Mouse (Mus musculus) liver, embryonic 13.5 days (tissue): ENCODE results near the gene Sept8. TPM values are rescaled to one million over a fixed set of nuclear protein-coding genes. Genes with fewer than 3 reads are reported as not detected.

Source experiments
- ATAC-seq: fragments of 200-750 bp; cut with Nextera tagmentation; 2 replicates; pipeline ENCODE4 v1.8.0; 2017; ENCODE audit warnings: low read depth, mild to moderate bottlenecking, moderate number of reproducible peaks, moderate library complexity
- DNase-seq: peaks from one replicate; pipeline ENCODE4 v3.0.0; 2022
- H3K27ac ChIP-seq: fragments of 300-500 bp; sonication (generic); 2 replicates; pipeline ENCODE4 v1.5.1; 2015; ENCODE audit warnings: moderate library complexity, mild to moderate bottlenecking, inconsistent platforms
- H3K27me3 ChIP-seq: fragments of 300-500 bp; sonication (generic); 2 replicates; pipeline ENCODE4 v1.6.1; 2015; ENCODE audit warnings: mild to moderate bottlenecking, inconsistent platforms
- H3K36me3 ChIP-seq: fragments of 300-500 bp; sonication (generic); 2 replicates; pipeline ENCODE4 v1.6.1; 2015; ENCODE audit warnings: mild to moderate bottlenecking, inconsistent platforms
- H3K4me1 ChIP-seq: fragments of 300-500 bp; sonication (generic); replicated peaks from 2 replicates; pipeline ENCODE4 v1.6.1; 2015; ENCODE audit warnings: inconsistent platforms
- H3K4me2 ChIP-seq: fragments of 300-500 bp; sonication (generic); 2 replicates; pipeline ENCODE4 v1.6.1; 2015; ENCODE audit warnings: inconsistent platforms, mild to moderate bottlenecking, moderate library complexity
- H3K4me3 ChIP-seq: fragments of 300-500 bp; sonication (generic); replicated peaks from 2 replicates; pipeline ENCODE4 v1.5.1; 2015; ENCODE audit warnings: mild to moderate bottlenecking, inconsistent platforms
- H3K9ac ChIP-seq: fragments of 300-500 bp; sonication (generic); 2 replicates; pipeline ENCODE4 v1.6.1; 2015; ENCODE audit warnings: mild to moderate bottlenecking, inconsistent platforms
- H3K9me3 ChIP-seq: fragments of 300-500 bp; sonication (generic); replicated peaks from 2 replicates; pipeline ENCODE4 v1.6.1; 2016; ENCODE audit warnings: inconsistent platforms
- WGBS: fragments of 180-500 bp; shearing (Covaris S2); methylation state at CpG from one replicate; pipeline ENCODE4 v1.1.7; 2015; ENCODE audit not compliant: insufficient replicate concordance; 5-methylcytosine and 5-hydroxymethylcytosine counted together
- polyA plus RNA-seq: library from polyadenylated mRNA; unstranded; fragments of >200 nt; fragmentation: Nextera tagmentation; extraction: Ambion mirVana; gene quantifications from 2 replicates; pipeline ENCODE4 v1.2.1, GENCODE M21; 2015

Gene Sept8
- polyA plus RNA-seq, 1 experiment from 2014 or later: 21.9 TPM

DNA sequence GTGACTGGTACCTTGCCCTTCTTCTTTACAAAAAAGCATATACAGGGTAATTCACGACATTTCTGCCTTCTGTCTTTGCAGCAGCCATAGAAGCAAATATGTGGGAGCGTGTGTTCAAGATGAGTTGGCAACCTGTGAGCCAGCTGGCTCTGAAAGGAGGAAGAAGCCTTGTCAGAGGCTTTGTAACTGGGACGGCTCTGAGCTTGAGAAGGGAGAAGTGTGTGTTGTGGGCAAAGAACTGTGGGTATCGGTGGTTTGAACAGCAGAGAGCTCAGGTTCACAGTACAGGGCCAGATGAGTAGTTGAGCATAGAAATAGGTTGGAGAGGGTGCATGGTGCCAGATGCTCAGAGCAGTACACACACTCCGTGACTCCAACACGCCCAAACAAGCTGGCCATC, 22.1 kb upstream of the Sept8 start:
- no peaks in the 10 kb centered on the region for H3K36me3 ChIP-seq
- DNase-seq (no peak), ATAC-seq (no peak)
- no peaks in the 10 kb centered on the region for H3K9me3 ChIP-seq
- H3K9ac ChIP-seq: no peak overlapping the region
- H3K4me2 ChIP-seq: no peak overlapping the region
- peaks cover 10% of the 10 kb centered on the region for H3K4me1 ChIP-seq
- peaks cover 34% of the 10 kb centered on the region for H3K27me3 ChIP-seq
- H3K4me3 ChIP-seq: no peak overlapping the region
- H3K27ac ChIP-seq: no peak overlapping the region
- 36% methylated on average over 6 of the region's 6 CpGs for WGBS

DNA sequence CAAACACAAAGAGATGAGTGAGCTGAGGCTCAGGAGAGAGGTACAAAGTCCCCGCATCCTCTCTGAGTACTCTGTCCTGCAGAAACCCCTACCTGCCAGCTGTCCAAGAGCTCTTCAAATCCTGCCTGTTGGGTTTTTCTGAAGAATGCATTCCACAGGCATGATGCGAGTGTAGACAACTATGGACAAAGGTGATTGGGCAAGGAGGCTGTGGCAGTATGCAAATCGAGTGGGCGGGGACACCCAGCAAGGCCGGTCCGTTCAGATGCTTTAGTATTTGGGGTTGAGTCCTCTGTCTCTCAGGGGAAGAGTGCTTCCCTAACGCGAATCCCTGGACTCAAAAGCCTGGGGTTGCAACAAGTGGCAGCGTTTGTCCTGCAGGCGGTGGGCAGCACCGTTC, 18.5 kb upstream of the Sept8 start:
- H3K4me3 ChIP-seq: no peak overlapping the region
- DNase-seq (no peak), ATAC-seq (peak; percentile 63; the same call in 1 of the 2 replicates)
- peaks cover 14% of the 10 kb centered on the region for H3K4me1 ChIP-seq
- H3K9me3 ChIP-seq: no peaks in the 10 kb centered on the region
- H3K4me2 ChIP-seq: 0 out of 2 replicates have a peak overlapping the region, but pooled peaks have one; percentile 21
- no peak overlapping the region for H3K27ac ChIP-seq
- no peak overlapping the region for H3K9ac ChIP-seq
- 11% methylated on average over 11 of the region's 11 CpGs for WGBS
- H3K27me3 ChIP-seq: peaks cover 34% of the 10 kb centered on the region
- H3K36me3 ChIP-seq: no peaks in the 10 kb centered on the region

DNA sequence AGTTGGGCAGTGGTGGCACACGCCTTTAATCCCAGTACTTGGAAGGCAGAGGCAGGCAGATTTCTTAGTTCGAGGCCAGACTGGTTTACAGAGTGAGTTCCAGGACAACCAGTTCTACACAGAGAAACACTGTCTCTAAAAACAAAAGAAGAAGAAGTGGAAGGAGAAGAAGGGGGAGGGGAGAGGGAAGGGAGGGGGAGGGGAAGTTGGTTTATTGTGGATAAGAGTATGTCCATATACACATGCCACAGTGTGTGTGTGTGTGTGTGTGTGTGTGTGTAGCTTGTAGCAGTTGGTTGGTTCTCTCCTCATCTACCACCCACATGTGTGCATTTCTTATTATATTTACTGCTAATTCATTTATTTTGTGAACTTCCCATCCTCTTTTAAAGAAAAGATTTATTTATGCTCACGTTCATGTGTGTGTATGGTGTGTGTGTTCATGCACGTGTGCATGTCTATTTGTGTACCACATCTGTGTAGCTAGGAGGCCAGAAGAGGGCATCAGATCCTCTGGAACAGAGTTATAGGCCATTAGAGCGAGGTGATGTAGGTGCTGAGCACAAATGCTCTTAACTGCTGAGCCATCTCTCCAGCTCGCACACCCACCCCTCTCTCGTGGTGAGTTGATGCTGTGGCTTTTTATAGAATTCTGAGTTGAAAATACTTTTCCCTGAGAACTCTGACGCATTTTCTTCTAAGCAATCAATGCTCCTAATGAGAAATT, 16.9 kb upstream of the Sept8 start:
- Histone ChIP-seq H3K27me3 (peaks cover 28% of the 10 kb centered on the region), H3K27ac (no peak overlapping the region), H3K9ac (no peak overlapping the region), H3K9me3 (no peaks in the 10 kb centered on the region), H3K4me1 (peaks cover 14% of the 10 kb centered on the region), H3K36me3 (no peaks in the 10 kb centered on the region), H3K4me2 (no peak overlapping the region), H3K4me3 (no peak overlapping the region)
- 42% methylated on average over 8 of the region's 8 CpGs for WGBS
- DNase-seq: no peak
- ATAC-seq: no peak

DNA sequence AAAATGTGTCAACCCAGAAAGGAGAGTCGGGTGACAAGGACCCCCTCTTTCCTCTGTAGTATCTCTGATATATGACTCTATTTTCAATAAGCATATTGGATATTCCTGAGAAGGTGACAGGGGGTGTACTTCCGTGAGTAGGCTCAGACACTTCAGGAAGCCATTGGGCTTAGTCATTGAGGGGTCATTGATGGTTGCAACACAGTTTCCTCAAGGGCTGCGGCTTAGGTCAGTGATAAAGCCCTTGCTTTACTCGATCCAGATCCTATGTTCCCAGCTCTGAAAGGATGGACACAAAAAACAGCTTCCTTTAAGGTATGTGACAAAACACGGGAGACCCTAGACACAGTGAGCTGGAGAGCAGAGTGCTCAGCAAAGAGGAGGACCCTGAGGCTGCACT, 15.3 kb upstream of the Sept8 start:
- Histone ChIP-seq H3K9ac (no peak overlapping the region), H3K27me3 (peaks cover 21% of the 10 kb centered on the region), H3K4me1 (peaks cover 14% of the 10 kb centered on the region), H3K4me2 (no peak overlapping the region), H3K36me3 (no peaks in the 10 kb centered on the region), H3K9me3 (no peaks in the 10 kb centered on the region), H3K4me3 (no peak overlapping the region), H3K27ac (no peak overlapping the region)
- DNase-seq: no peak
- no peak for ATAC-seq
- 39% methylated on average over 5 of the region's 5 CpGs for WGBS

DNA sequence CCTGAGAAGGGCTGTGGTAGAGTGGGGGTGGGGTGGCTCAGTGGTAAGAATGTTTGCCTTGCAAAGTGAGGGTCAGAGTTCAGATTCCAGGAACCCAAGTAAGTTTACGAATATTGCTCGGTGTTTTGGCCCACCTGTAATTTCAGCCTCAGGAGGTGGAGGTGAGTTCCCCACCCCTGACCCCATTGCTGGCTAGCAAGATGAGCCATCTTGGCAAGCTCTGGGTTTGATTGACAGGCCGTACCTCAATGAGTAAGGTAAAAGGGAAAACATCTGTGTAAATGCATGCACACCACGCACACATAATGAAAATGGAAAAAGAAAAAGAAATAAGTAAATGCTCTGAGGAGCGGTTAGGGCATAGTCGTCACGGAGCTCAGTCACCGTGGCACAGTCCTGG, 14.7 kb upstream of the Sept8 start:
- H3K4me1 ChIP-seq: peaks cover 14% of the 10 kb centered on the region
- H3K27ac ChIP-seq: no peak overlapping the region
- no peaks in the 10 kb centered on the region for H3K9me3 ChIP-seq
- peaks cover 20% of the 10 kb centered on the region for H3K27me3 ChIP-seq
- no peak overlapping the region for H3K9ac ChIP-seq
- H3K4me2 ChIP-seq: no peak overlapping the region
- H3K36me3 ChIP-seq: no peaks in the 10 kb centered on the region
- DNase-seq (no peak), ATAC-seq (no peak)
- H3K4me3 ChIP-seq: no peak overlapping the region
- WGBS: 79% methylated on average over 8 of the region's 8 CpGs

DNA sequence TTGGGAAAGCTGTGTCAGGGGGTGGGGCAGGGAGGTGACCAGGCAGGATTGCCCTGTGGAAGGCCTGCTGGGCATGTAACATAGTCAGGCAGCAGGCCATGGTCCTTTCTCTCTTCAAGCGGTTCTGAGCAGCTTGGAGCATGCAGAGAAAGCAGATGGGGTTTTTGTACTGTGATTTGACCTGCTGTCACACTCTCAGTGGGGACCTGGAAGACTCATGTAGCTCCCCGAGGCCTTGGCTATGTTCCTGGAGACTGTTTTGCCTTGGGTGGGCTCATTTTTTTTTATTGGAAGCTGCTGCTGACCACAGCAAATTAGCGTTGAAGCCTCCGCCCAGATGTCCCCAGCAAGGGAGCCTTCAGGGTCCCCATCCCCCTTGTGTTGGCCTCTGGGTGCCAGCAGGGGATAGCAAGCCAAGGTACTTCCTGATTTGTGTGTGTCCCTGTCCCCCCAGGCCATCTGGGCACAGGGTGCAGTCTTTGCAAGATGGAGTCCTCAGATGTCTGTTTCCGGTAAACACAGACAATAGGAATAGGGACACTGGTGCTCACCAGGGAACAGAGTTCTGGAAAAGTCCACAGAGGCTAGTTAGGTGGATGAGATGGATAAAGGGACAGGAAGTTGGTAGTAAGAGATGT, 13.9 kb upstream of the Sept8 start:
- H3K4me3 ChIP-seq: no peak overlapping the region
- ATAC-seq (no peak), DNase-seq (no peak)
- no peaks in the 10 kb centered on the region for H3K9me3 ChIP-seq
- no peak overlapping the region for H3K4me2 ChIP-seq
- 70% methylated on average over 5 of the region's 5 CpGs for WGBS
- H3K27ac ChIP-seq: no peak overlapping the region
- H3K36me3 ChIP-seq: no peaks in the 10 kb centered on the region
- H3K4me1 ChIP-seq: peaks cover 14% of the 10 kb centered on the region
- H3K9ac ChIP-seq: no peak overlapping the region
- H3K27me3 ChIP-seq: peaks cover 13% of the 10 kb centered on the region

DNA sequence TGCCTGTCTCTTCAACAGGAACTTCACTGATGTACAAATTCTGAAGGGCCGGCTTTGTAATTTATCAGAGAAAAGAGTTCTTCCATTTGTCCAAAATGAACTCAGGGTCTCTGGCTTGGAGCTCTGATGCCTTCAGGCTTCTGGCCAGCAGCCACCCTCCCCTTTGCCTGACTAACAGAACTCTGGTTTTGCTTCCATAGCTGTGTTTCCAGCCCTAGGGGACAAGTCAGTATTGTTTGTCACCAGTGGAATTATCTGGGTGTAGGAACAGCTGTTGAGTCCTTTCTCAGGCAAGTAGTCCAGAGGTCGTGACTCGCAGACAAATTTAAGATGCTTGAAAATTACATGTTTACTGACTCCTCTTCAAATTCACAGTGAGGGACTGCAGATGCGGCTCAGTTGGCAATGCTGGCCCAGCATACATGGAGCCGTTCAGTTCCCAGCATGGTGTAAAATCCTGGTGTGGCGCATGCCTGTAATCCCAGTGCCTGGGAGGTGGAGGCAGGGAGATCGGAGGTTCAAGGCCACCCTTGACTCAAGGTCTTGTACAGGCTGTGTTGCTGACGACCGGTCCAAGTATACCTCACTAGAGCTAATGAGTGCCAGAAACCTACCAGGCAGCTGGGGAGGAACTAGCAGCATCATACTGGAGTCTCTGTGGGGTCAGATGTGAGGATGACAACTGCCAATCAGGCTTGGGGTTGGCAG, 11.8 kb upstream of the Sept8 start:
- 77% methylated on average over 9 of the region's 9 CpGs for WGBS
- ATAC-seq: no peak
- Histone ChIP-seq H3K9ac (no peak overlapping the region), H3K4me2 (no peak overlapping the region), H3K27ac (no peak overlapping the region), H3K27me3 (no peaks in the 10 kb centered on the region), H3K36me3 (no peaks in the 10 kb centered on the region), H3K9me3 (no peaks in the 10 kb centered on the region), H3K4me1 (peaks cover 4% of the 10 kb centered on the region; the same call in 1 of the 2 replicates), H3K4me3 (no peak overlapping the region)
- DNase-seq: no peak

DNA sequence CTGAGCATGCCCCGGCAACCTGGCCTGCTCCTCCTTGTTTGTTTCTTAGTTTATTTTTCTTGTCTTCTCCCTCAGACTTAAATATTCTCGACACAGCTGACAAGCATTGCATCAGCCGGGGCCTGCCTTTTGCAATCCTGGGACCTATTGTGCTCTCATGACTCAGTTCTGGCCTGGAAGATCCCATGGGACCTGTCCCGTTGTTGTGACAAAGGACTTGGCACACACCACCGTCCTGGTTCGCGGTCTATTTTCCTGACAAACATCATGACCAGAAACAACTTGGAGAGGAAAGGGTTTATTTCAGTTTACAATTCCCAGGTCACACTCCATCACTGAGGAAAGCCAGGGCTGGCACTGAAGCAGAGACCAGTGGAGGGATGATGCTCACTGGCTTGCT, 10.9 kb upstream of the Sept8 start:
- WGBS: 67% methylated on average over 7 of the region's 7 CpGs
- H3K4me3 ChIP-seq: no peak overlapping the region
- H3K4me2 ChIP-seq: no peak overlapping the region
- H3K27me3 ChIP-seq: 0 out of 2 replicates have a peak, but pooled peaks cover 4% of the 10 kb centered on the region
- H3K4me1 ChIP-seq: peaks cover 4% of the 10 kb centered on the region; the same call in 1 of the 2 replicates
- H3K36me3 ChIP-seq: no peaks in the 10 kb centered on the region
- H3K27ac ChIP-seq: no peak overlapping the region
- no peaks in the 10 kb centered on the region for H3K9me3 ChIP-seq
- DNase-seq (no peak), ATAC-seq (no peak)
- H3K9ac ChIP-seq: no peak overlapping the region

DNA sequence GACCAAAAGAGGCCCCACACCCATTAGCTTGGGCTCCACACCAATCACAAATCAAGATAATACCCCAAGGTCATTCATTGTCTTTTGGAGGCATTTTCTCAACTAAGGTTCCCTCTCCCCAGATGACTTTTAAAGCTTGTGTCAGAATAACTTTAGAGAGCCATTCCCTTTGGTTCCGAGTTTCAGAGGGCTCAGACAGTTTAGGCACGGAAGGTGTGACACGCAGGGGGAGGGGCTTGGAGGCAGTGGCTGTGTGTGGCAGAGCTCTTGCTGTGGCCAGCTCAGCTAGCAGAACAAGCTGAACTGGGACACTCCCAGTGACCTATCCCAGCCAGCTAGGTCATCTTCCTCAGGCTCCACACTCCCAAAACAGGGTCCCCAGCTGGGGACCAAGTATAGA, 10.5 kb upstream of the Sept8 start:
- Histone ChIP-seq H3K9ac (no peak overlapping the region), H3K4me3 (no peak overlapping the region), H3K9me3 (no peaks in the 10 kb centered on the region), H3K4me1 (peaks cover 4% of the 10 kb centered on the region; the same call in 1 of the 2 replicates), H3K27ac (no peak overlapping the region), H3K36me3 (no peaks in the 10 kb centered on the region), H3K4me2 (no peak overlapping the region), H3K27me3 (0 out of 2 replicates have a peak, but pooled peaks cover 4% of the 10 kb centered on the region)
- ATAC-seq (no peak), DNase-seq (no peak)
- WGBS: 39% methylated on average over 3 of the region's 3 CpGs

DNA sequence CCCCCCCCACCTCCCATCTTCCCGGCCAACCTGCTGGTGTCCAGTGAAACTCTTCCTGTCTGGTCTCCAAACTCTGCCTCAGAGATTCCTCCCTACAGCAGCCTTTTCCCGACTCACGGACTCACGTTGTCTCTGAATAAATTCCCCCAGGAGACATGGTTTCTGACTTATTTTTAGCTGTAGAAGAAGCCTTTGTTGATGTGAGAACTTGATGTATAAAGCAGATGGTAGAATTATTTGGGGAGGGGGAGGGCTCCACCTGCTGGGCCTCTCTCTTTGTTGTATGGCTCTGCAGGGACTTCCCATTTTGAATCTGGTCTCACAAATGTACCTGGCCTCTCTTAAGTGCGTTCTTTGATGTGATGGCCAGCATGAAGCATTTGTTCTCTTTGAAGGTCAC, 8.7 kb upstream of the Sept8 start:
- WGBS: 60% methylated on average over 5 of the region's 5 CpGs
- 0 out of 2 replicates have a peak, but pooled peaks cover 4% of the 10 kb centered on the region for H3K27me3 ChIP-seq
- H3K4me2 ChIP-seq: no peak overlapping the region
- H3K4me3 ChIP-seq: no peak overlapping the region
- no peaks in the 10 kb centered on the region for H3K9me3 ChIP-seq
- no peak for ATAC-seq
- no peak overlapping the region for H3K9ac ChIP-seq
- DNase-seq: no peak
- no peaks in the 10 kb centered on the region; the same call in 1 of the 2 replicates for H3K4me1 ChIP-seq
- no peaks in the 10 kb centered on the region for H3K36me3 ChIP-seq
- H3K27ac ChIP-seq: no peak overlapping the region

DNA sequence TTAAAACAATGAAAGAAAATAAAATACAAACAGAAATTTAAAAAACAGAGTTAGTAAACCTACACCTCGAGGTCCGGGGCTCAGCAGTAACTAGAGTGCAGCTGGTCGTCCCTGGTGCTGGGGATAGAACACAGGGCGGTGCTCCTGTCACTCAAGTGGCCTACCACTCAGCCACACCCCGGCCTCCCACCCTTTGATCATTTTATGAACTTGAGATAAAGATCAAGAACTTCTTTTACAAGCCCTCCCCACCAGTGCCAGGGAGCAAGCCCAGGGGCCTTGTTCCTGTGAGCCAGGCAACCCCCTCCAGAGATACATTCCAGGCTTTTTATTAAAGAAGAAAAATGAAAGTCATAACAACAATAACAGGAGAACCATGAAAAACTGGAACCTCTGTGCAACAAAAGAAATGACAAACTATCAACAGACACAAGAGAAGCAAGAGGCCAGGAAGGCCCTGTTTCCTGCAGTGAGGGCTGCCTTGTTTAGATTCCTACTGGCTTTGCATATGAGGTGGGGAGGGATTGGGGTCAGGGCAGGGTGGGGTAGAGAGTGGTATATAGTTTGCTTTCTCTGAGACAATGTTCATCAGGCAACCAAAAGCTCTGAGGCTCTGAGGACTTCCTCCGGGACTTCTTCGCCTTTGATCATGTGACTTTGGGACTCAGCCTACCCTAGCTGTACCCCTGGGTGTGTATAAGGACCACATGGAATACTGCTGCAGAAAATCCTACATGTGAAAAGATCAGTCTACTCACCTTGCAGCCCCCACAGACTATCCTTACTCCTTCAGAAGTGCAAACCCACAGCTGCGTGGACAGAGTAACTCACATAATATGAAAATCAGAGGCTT, 2.1 kb upstream of the Sept8 start:
- ATAC-seq: no peak
- no peaks in the 10 kb centered on the region for H3K9me3 ChIP-seq
- WGBS: 24% methylated on average over 8 of the region's 8 CpGs
- H3K36me3 ChIP-seq: no peaks in the 10 kb centered on the region
- H3K9ac ChIP-seq: peak overlapping the region; percentile 18; the same call in 1 of the 2 replicates
- peak overlapping the region; percentile 96 for H3K27ac ChIP-seq
- 0 out of 2 replicates have a peak, but pooled peaks cover 4% of the 10 kb centered on the region for H3K27me3 ChIP-seq
- peaks cover 57% of the 10 kb centered on the region for H3K4me1 ChIP-seq
- DNase-seq: peak; percentile 43
- H3K4me2 ChIP-seq: peak overlapping the region; percentile 10
- H3K4me3 ChIP-seq: no peak overlapping the region
